Mouse (Mus musculus): Measurements from ENCODE around the gene Ankk1. TPM values are rescaled to one million over a fixed set of nuclear protein-coding genes. Genes with fewer than 3 reads are reported as not detected.

Gene Ankk1
- total RNA-seq, 2 experiments from 2014 or later = not detected

Other genes starting within 250 kb of the Ankk1 start
- gene Gm4894, start 176.5 kb downstream of the Ankk1 start, total RNA-seq (2021) = not detected
- gene Drd2, start 86.4 kb downstream of the Ankk1 start, total RNA-seq (2021) = 1 to 10 TPM; 2.6 to 3.4 TPM
- gene Ttc12, start 59.2 kb upstream of the Ankk1 start, total RNA-seq (2021) = 1 to 10 TPM; 2.1 to 2.3 TPM